Mouse (Mus musculus) adrenal gland, postnatal 14 days (tissue): ENCODE measurements around the gene Fam186b. TPM values are rescaled to one million over a fixed set of nuclear protein-coding genes. Genes with fewer than 3 reads are reported as not detected.
"Not testable (repeated sequence)": the region's sequence is repeated elsewhere in the genome, so short reads cannot be mapped to it uniquely, and the experiment has no call there.

Experiments
- DNase-seq: peaks from one replicate; pipeline ENCODE4 v3.0.0; 2021; ENCODE audit warnings: mixed read lengths
- total RNA-seq: library from RNA; stranded (reverse); gene quantifications from 2 replicates; pipeline ENCODE4 v1.2.3, GENCODE M21; 2021

Gene Fam186b
- total RNA-seq, 1 experiment from 2014 or later = 2.8 TPM

DNA sequence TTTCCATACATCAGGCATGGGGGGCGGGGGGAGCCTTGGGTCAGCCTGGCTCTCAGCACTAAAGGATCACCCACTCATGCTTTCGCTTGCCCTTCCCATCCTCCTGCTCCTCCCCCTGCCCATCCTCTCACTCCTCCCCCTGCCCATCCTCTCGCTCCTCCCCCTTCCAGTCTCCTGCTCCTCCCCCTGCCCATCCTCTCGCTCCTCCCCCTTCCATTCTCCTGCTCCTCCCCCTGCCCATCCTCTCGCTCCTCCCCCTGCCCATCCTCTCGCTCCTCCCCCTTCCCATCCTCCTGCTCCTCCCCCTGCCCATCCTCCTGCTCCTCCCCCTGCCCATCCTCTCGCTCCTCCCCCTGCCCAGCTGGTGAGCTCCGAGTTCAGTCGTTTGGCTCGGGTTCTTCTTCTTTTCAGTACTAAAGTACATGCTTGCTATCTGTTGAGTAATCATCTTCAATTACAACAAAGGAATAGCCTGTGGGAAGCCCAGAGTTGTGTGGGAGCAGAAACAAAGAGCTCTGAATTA lies 35.9 kb downstream of the Fam186b start:
- peak; percentile 94 for DNase-seq

DNA sequence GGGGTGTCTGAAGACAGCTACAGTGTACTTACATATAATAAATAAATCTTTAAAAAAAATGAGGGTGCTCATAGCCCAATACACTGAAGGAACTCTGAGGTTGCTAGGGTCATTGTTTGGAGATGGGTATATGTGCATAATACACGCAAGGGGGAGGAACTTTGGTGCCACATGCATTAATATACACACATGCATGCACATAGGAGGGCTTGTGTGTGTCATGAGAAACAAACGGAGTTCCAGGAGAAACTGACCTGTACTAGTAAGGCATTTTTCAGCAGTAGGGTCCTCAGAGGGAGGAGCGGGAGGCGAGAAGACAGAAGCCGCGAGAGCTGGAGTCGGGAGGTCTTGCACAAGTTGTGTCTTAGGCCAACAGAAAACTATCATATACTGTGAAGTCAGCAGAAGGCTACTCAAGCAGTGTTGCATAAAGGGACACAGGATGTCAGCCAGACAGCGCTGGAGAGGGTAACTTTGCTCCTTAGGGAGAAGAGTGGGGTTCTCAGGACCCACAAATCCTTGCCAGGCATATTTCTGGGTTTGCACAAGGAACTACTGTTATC lies 36.4 kb downstream of the Fam186b start:
- DNase-seq = no peak

GRCm38 (mm10) chr15:99255241-99255749 lies 40.4 kb downstream of the Fam186b start:
- DNase-seq = no peak

DNA sequence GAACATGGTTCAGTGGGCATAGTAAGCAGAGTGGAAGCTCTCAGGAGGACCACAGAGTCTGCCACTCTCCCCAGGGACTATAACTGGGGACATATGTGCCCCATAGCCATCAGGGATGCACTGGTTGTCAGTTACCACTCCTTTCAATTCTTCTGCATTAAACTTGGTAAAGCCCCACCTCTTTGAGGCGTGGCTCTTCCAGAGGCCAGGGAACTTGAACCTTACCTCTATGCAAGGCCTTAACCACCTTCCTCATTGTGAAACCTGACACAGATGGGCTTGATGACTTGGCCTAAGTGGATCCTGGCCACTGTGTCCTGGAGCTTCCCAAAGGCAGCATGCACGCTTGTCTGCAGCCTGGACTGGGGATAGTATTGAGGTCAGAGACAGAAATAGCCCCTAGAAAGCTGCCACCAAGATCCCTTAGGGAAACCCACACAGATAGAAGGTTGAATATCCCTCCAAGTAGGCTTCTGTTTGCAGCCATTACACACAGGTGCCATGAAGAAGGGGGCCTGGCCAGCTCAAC lies 41.1 kb downstream of the Fam186b start:
- DNase-seq = no peak

DNA sequence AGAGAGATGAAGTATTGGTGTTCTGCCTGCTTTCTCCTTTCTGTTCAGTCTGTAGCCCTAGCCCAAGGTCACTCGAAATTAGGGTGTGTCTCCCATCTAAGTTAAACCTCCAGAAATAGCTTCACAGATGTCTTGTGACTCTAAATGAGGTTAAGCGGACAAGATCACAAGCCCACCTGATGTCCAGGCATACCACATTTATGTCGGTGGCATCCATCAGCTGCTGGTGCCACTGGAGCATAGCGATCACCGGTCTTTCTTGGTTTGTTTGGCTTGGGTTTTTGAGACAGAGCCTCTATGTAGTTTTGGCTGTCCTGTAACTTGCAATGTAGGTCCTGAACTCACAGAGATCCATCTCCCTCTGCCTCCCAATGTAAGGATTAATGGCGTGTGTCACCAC lies 41.9 kb downstream of the Fam186b start:
- no peak for DNase-seq

GRCm38 (mm10) chr15:99253175-99253479 lies 42.6 kb downstream of the Fam186b start:
- not testable (repeated sequence) for DNase-seq

- peak; percentile 75 for DNase-seq
Measured at GRCm38 (mm10) chr15:99252381-99253174, 43.1 kb downstream of the Fam186b start.

GRCm38 (mm10) chr15:99251626-99252380 lies 43.9 kb downstream of the Fam186b start, which contains the start of gene Mcrs1:
Gene Mcrs1, minus strand, starts transcription at chr15:99251961.
- DNase-seq = peak; percentile 98

- DNase-seq = not testable (repeated sequence)
Measured at GRCm38 (mm10) chr15:99251111-99251510, 44.6 kb downstream of the Fam186b start.

DNA sequence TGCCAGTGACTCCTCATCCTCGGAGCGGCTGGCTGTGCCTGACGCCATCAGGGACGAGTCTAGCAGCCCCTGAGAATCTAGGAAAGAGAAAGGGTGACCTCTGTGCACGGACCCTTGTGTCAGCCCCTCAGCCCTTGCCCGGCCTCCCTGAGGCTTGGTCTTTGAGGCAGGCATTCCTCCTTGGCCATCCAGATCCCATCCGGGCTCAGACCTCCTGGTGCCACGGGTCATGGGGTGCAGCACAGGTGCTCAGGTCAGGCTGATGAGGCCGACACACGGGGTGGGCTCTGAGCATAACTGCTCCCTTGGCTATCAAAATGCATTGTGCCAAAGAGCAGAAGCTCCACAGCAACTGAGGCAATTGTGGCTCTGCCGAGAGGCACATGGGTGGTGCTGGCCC lies 45.8 kb downstream of the Fam186b start:
- DNase-seq = no peak

- DNase-seq = no peak
Measured at GRCm38 (mm10) chr15:99248972-99249371, 46.7 kb downstream of the Fam186b start.

GRCm38 (mm10) chr15:99246736-99247135 lies 49.0 kb downstream of the Fam186b start:
- not testable (repeated sequence) for DNase-seq

DNA sequence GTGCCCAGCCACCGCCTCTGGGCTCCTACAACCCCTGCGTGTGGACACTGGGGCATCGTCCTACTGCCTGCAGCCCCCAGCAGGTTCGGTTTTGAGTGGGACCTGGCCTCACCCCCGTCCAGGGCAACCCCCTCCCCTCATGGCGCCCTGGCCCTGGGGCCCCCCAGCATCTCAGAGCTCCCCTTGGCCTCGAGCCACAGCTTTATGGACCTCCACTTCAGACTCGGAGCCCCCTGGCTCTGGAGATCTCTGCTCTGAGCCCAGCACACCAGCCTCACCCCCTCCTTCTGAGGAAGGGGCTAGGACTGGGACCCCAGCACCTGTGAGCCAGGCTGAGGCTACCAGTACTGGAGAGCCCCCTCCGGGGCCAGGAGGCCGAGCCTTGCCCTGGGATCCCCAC lies 53.6 kb downstream of the Fam186b start:
- DNase-seq = no peak

- peak; percentile 31 for DNase-seq
Measured at GRCm38 (mm10) chr15:99241249-99241648, 54.4 kb downstream of the Fam186b start.

- no peak for DNase-seq
Measured at GRCm38 (mm10) chr15:99240129-99240528, 55.6 kb downstream of the Fam186b start.

DNA sequence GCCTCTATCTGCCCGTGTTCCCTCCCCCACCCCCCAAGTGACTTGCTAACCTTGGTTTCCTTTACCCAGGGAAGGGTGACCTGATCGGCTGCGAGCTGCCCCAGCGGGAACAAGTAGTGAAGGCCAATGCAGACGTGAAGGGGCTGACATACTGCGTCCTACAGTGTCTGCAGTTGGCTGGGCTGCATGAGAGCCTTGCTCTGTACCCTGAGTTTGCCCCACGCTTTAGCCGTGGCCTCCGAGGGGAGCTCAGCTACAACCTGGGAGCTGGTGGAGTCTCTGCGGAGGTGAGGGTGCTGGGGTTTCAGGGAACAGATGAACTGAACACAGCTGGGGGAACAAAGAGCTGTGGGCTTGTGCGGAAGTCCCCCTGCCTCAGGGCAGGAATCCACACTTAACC lies 57.7 kb downstream of the Fam186b start:
- no peak for DNase-seq

DNA sequence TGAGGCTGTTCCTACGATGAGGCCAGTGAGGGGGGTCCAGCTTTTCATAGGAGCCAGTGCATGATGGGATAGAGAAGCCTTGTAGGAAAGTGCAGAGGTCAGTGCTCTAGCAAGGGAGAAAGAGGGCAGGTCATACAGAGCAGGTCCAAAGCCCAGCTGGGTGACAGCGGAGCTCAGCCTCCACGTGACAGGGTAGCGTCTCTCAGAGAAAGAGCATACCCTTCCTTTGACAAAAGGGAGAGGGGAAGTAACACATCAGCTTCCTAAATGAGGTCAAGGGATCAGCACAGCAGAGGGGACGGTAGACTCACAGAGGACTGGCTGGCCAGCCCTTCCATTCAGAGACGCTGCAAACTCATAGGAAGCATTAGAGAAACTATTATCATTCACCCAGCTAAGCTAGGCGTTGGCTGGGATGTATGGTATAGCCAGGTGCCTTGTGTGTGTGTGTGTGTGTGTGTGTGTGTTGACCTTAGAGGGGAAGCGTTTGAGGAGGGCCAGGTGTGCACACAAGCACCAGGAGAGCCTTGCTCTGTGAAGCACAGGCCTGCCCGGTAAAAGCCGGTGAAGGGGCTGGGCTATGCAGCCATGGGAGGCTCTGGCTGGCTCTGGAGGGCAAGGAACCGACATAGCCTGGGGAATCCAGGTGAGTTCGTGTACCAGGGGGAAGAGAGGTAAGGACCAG lies 61.2 kb downstream of the Fam186b start:
- DNase-seq = no peak

DNA sequence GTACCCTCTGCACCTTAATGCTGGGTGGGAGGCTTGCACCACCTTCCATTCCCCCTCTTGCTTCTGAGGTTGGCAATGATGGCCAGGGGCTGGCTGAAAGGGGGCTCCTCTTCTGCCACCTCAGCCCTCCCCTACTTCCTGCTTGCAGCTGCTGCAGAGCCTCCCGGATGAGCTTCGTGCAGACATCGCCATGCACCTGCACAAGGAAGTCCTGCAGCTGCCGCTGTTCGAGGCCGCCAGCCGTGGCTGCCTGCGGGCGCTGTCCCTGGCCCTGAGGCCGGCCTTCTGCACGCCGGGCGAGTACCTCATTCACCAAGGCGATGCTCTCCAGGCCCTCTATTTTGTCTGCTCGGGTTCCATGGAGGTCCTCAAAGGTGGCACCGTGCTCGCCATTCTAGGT lies 62.0 kb downstream of the Fam186b start:
- DNase-seq = no peak

- DNase-seq = no peak
Measured at GRCm38 (mm10) chr15:99231998-99232397, 63.7 kb downstream of the Fam186b start.

DNA sequence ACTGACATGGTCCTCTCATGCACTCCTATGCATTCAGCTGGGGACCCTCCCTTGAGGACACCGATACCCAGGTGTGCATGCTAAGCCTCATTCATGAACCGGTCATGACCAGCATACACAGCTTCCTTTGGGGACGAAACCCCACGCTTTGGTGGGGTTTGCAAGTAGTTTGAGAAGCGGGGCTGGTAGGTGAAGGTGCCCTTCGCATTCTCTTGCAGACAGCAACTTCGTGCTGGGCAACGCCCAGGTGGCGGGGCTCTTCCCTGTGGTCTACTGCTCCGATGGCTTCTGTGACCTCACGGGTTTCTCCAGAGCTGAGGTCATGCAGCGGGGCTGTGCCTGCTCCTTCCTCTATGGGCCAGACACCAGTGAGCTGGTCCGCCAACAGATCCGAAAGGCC lies 69.6 kb downstream of the Fam186b start:
- no peak for DNase-seq

- peak; percentile 42 for DNase-seq
Measured at GRCm38 (mm10) chr15:99225081-99225810, 70.4 kb downstream of the Fam186b start.
